In the genomic region with DNA sequence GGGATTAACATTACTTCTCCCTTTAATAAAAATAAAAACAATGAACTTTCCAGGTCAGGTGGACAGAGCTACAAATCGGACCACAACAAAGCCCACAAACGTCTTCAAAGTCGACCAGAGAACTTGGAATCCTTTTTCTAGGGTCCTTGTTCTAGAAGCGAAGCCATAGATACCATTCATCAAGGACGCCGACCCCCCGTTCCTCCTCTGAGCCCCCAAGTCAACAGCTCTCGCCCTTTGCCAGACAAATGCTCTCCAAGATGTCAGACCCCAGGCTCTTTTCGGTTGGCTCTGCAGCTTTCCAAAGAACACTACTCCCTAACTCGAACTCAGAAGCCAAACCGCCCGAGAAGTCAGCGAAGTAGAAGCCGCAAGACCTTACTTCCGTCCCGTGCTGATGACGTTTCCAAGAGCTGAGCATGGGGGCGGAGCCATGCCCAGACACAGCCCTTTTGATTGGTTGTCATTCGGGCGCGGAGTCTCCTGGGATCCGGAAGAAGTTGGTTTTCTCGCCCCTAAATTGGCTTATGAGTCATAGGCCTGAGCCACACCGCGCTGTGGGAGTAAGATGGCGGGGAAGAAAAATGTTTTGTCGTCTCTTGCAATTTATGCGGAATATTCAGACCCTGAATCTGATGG, we compare ENCODE assay signal across 8 mouse cellular contexts. TPM values are rescaled to one million over a fixed set of nuclear protein-coding genes. Genes with fewer than 3 reads are reported as not detected.
DNase-seq lines count a peak whose midpoint lies in the region; ATAC-seq and TF ChIP-seq lines count a peak whose summit lies in the region.

A gene (plus strand): TSS at position 175 of the 639 bp plus-strand sequence.
A gene (minus strand): TSS at position 370 of the 639 bp plus-strand sequence.

- WGBS in embryonic facial prominence, embryonic 13.5 days: under 1% methylated on average over 28 of the region's 28 CpGs
- under 1% methylated on average over 28 of the region's 28 CpGs for WGBS in kidney, adult 2 months
- under 1% methylated on average over 28 of the region's 28 CpGs for WGBS in limb, embryonic 12.5 days
- under 1% methylated on average over 28 of the region's 28 CpGs for WGBS in midbrain, embryonic 15.5 days
- under 1% methylated on average over 28 of the region's 28 CpGs for WGBS in spleen, adult 2 months

- no peak for TF ChIP-seq POLR2A in kidney, adult 2 months (IDR thresholded peaks at IDR 0.05; ENCODE audit: low read depth, low read length)
- TF ChIP-seq POLR2A in spleen, adult 2 months (IDR thresholded peaks at IDR 0.05; ENCODE audit: low read depth, low read length): peak; percentile 0; the same call in 1 of the 2 replicates

- peak within 1 kb of the TSS; percentile 92 for H3K4me3 ChIP-seq in embryonic facial prominence, embryonic 13.5 days
- peak within 1 kb of the TSS; percentile 87 for H3K4me3 ChIP-seq in kidney, adult 2 months (ENCODE audit: insufficient read depth, low read depth, low read length)
- H3K4me3 ChIP-seq in limb, embryonic 12.5 days (replicated peaks): peak within 1 kb of the TSS; percentile 91
- H3K4me3 ChIP-seq in midbrain, embryonic 15.5 days: peak within 1 kb of the TSS; percentile 86
- peak within 1 kb of the TSS; percentile 93 for H3K4me3 ChIP-seq in spleen, adult 2 months (ENCODE audit: extremely low read depth, insufficient read depth, insufficient read length)

- H3K27me3 ChIP-seq in embryonic facial prominence, embryonic 13.5 days: no peaks in the 10 kb centered on the region
- no peaks in the 10 kb centered on the region for H3K27me3 ChIP-seq in kidney, adult 2 months (replicated peaks; ENCODE audit: control insufficient read depth, insufficient read depth, low read length)
- H3K27me3 ChIP-seq in limb, embryonic 12.5 days: no peaks in the 10 kb centered on the region
- H3K27me3 ChIP-seq in midbrain, embryonic 15.5 days (replicated peaks): no peaks in the 10 kb centered on the region
- no peaks in the 10 kb centered on the region for H3K27me3 ChIP-seq in spleen, adult 2 months (ENCODE audit: control insufficient read depth, insufficient read depth, low read length)

- H3K36me3 ChIP-seq in embryonic facial prominence, embryonic 13.5 days: peaks cover 26% of the 10 kb centered on the region
- no peaks in the 10 kb centered on the region for H3K36me3 ChIP-seq in kidney, adult 2 months (ENCODE audit: control insufficient read depth, insufficient read depth, low read length)
- peaks cover 44% of the 10 kb centered on the region for H3K36me3 ChIP-seq in limb, embryonic 12.5 days
- peaks cover 21% of the 10 kb centered on the region for H3K36me3 ChIP-seq in midbrain, embryonic 15.5 days (replicated peaks)
- peaks cover 3% of the 10 kb centered on the region for H3K36me3 ChIP-seq in spleen, adult 2 months (ENCODE audit: control insufficient read depth, insufficient read depth, low read length)

- no peak for TF ChIP-seq CTCF in kidney, adult 2 months (conservative IDR thresholded peaks at IDR 0.05; ENCODE audit: insufficient read depth, insufficient read length, low read depth, low read length)
- TF ChIP-seq CTCF in spleen, adult 2 months (IDR thresholded peaks at IDR 0.05; ENCODE audit: extremely low read depth, insufficient read depth, insufficient read length, insufficient replicate concordance): no peak

- peak within 1 kb of the TSS; percentile 93 for H3K4me2 ChIP-seq in embryonic facial prominence, embryonic 13.5 days
- H3K4me2 ChIP-seq in limb, embryonic 12.5 days: peak within 1 kb of the TSS; percentile 84
- H3K4me2 ChIP-seq in midbrain, embryonic 15.5 days: peak within 1 kb of the TSS; percentile 85

- H3K9me3 ChIP-seq in embryonic facial prominence, embryonic 13.5 days: no peaks in the 10 kb centered on the region
- H3K9me3 ChIP-seq in limb, embryonic 12.5 days: no peaks in the 10 kb centered on the region
- H3K9me3 ChIP-seq in midbrain, embryonic 15.5 days: no peaks in the 10 kb centered on the region

- peaks cover 22% of the 10 kb centered on the region for H3K4me1 ChIP-seq in embryonic facial prominence, embryonic 13.5 days
- H3K4me1 ChIP-seq in kidney, adult 2 months (ENCODE audit: control insufficient read depth, insufficient read depth, low read length): peaks cover 2% of the 10 kb centered on the region; the same call in 1 of the 2 replicates
- H3K4me1 ChIP-seq in limb, embryonic 12.5 days (replicated peaks): peaks cover 19% of the 10 kb centered on the region
- peaks cover 31% of the 10 kb centered on the region for H3K4me1 ChIP-seq in midbrain, embryonic 15.5 days
- peaks cover 8% of the 10 kb centered on the region for H3K4me1 ChIP-seq in spleen, adult 2 months (ENCODE audit: control insufficient read depth, insufficient read depth, insufficient read length)

- H3K27ac ChIP-seq in embryonic facial prominence, embryonic 13.5 days: peak within 1 kb of the TSS; percentile 58; the same call in 1 of the 2 replicates
- H3K27ac ChIP-seq in kidney, adult 2 months (ENCODE audit: insufficient read depth, low read depth, low read length): no peak within 1 kb of the TSS
- H3K27ac ChIP-seq in limb, embryonic 12.5 days: 0 out of 2 replicates have a peak within 1 kb of the TSS, but pooled peaks have one; percentile 26
- H3K27ac ChIP-seq in midbrain, embryonic 15.5 days: peak within 1 kb of the TSS; percentile 75
- H3K27ac ChIP-seq in spleen, adult 2 months (ENCODE audit: insufficient read depth, low read length): peak within 1 kb of the TSS; percentile 30

- peak; percentile 92 for DNase-seq in 3134 (ENCODE audit: extremely low read depth, insufficient read length, low spot score)
- peak; percentile 96 to 97 for DNase-seq in adrenal gland, postnatal 36 days
- peak; percentile 98 to 99 for DNase-seq in heart, adult 18-20 months
- DNase-seq in kidney, adult 2 months: peak; percentile 99
- peak; percentile 95 to 98 for DNase-seq in spleen, adult 2 months (ENCODE audit: low read depth in 1 of 2, low spot score in 2 of 2)

- ATAC-seq in embryonic facial prominence, embryonic 13.5 days (ENCODE audit: insufficient number of reproducible peaks, insufficient read depth, low FRiP score, low TSS enrichment, low read depth): peak; percentile 93
- peak; percentile 90 for ATAC-seq in limb, embryonic 12.5 days (ENCODE audit: insufficient number of reproducible peaks, insufficient read depth, low FRiP score, low TSS enrichment, low read depth)
- ATAC-seq in midbrain, embryonic 15.5 days (replicated peaks): peak; percentile 99

- peak within 1 kb of the TSS; percentile 92 for H3K9ac ChIP-seq in embryonic facial prominence, embryonic 13.5 days
- peak within 1 kb of the TSS; percentile 88 for H3K9ac ChIP-seq in limb, embryonic 12.5 days (replicated peaks)
- peak within 1 kb of the TSS; percentile 81 for H3K9ac ChIP-seq in midbrain, embryonic 15.5 days

RNA-seq across cellular contexts. Expression of the first gene that starts in this region (rescaled TPM):
- 10 to 100 TPM; 40.8 to 42.5 TPM for total RNA-seq in adrenal gland, postnatal 36 days (2021)
- 47.0 and 53.9 TPM in 2 replicates for polyA plus RNA-seq in embryonic facial prominence, embryonic 13.5 days (2015; fragmentation: Nextera tagmentation; extraction: Ambion mirVana)
- 10 to 100 TPM; 19.0 to 19.9 TPM for total RNA-seq in heart, adult 18-20 months (2021)
- 20.5 and 24.1 TPM in 2 replicates for polyA plus RNA-seq in kidney, adult 2 months (2012; rRNA removed)
- 52.5 and 56.9 TPM in 2 replicates for polyA plus RNA-seq in limb, embryonic 12.5 days (2016; fragmentation: Nextera tagmentation; extraction: Ambion mirVana)
- 52.1 and 53.1 TPM in 2 replicates for polyA plus RNA-seq in midbrain, embryonic 15.5 days (2015; fragmentation: Nextera tagmentation; extraction: Ambion mirVana)
- polyA plus RNA-seq in spleen, adult 2 months (2012; rRNA removed): 19.9 and 26.7 TPM in 2 replicates

RNA-seq across cellular contexts. Expression of the second gene that starts in this region (rescaled TPM):
- total RNA-seq in adrenal gland, postnatal 36 days (2021): 10 to 100 TPM; 20.5 to 24.8 TPM
- 22.9 and 24.9 TPM in 2 replicates for polyA plus RNA-seq in embryonic facial prominence, embryonic 13.5 days (2015; fragmentation: Nextera tagmentation; extraction: Ambion mirVana)
- 1 to 10 TPM; 7.5 to 7.8 TPM for total RNA-seq in heart, adult 18-20 months (2021)
- 16.9 and 18.8 TPM in 2 replicates for polyA plus RNA-seq in kidney, adult 2 months (2012; rRNA removed)
- polyA plus RNA-seq in limb, embryonic 12.5 days (2016; fragmentation: Nextera tagmentation; extraction: Ambion mirVana): 24.7 and 30.6 TPM in 2 replicates
- 22.4 and 25.7 TPM in 2 replicates for polyA plus RNA-seq in midbrain, embryonic 15.5 days (2015; fragmentation: Nextera tagmentation; extraction: Ambion mirVana)
- 28.7 and 32.1 TPM in 2 replicates for polyA plus RNA-seq in spleen, adult 2 months (2012; rRNA removed)
